Mouse (Mus musculus): ENCODE data around the gene Cluap1. TPM values are rescaled to one million over a fixed set of nuclear protein-coding genes. Genes with fewer than 3 reads are reported as not detected.
"Not testable (repeated sequence)": the region's sequence is repeated elsewhere in the genome, so short reads cannot be mapped to it uniquely, and the experiment has no call there.

The Cluap1 gene
- polyA plus RNA-seq, 1 experiment from 2014 or later, result 39.5 TPM

GRCm38 (mm10) chr16:3956369-3956768 lies 47.8 kb downstream of the Cluap1 start:
- no peaks in the 10 kb centered on the region for H3K9me3 ChIP-seq
- WGBS, result 87% methylated on average over 6 of the region's 6 CpGs
- no peaks in the 10 kb centered on the region for H3K27me3 ChIP-seq (replicated peaks)
- H3K4me2 ChIP-seq, result no peak overlapping the region
- no peak overlapping the region for H3K9ac ChIP-seq
- H3K27ac ChIP-seq, result no peak overlapping the region
- no peaks in the 10 kb centered on the region for H3K4me1 ChIP-seq
- ATAC-seq (replicated peaks), result no peak
- no peaks in the 10 kb centered on the region for H3K36me3 ChIP-seq (replicated peaks)
- H3K4me3 ChIP-seq, result no peak overlapping the region

DNA sequence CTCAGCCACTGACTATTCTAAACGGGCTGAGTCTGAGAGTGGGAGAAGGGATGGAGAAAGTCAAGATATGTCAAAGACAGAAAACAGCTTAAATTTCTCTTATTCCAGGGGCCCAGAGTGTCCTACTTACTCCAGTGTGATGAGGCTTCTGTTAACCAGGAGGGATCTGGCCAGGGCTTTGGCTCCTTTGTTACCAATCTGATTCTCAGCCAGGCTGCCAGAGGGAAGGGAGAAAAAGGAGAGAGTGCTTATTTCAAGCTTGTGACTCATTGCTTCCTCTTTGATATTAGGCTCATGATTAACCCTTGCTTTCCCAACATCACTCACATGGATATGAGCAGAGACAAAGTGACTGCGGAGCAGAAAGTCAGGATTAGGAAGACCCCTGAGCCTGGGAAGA lies 50.7 kb downstream of the Cluap1 start:
- H3K9ac ChIP-seq, result no peak overlapping the region
- no peaks in the 10 kb centered on the region for H3K4me1 ChIP-seq
- ATAC-seq (replicated peaks), result no peak
- no peaks in the 10 kb centered on the region for H3K9me3 ChIP-seq
- H3K4me2 ChIP-seq, result no peak overlapping the region
- WGBS, result 77% methylated on average over 2 of the region's 2 CpGs
- H3K4me3 ChIP-seq, result no peak overlapping the region
- no peak overlapping the region for H3K27ac ChIP-seq
- no peaks in the 10 kb centered on the region for H3K36me3 ChIP-seq (replicated peaks)
- H3K27me3 ChIP-seq (replicated peaks), result no peaks in the 10 kb centered on the region

DNA sequence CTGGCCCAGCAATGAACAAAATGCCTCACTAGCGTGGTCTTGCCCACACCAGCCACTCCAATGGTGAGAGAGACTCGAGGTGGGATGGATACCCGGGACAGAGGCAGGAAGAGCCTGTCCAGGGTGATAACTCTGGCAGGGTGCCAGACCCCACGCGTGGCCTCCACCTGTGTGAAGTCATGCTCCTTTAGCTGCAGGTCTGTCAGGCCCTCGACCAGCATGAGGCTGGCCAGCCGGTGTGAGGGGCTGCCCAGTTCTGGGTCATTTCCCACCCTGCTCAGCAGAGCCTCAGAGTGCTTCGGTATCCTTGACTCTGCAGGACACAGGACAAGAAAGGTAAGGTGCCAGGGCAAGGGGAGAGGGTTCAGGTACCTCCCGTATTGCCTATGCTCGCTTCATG lies 56.4 kb downstream of the Cluap1 start:
- Histone ChIP-seq H3K27me3 (replicated peaks) (no peaks in the 10 kb centered on the region), H3K4me1 (no peaks in the 10 kb centered on the region), H3K4me2 (no peak overlapping the region), H3K9ac (no peak overlapping the region), H3K36me3 (replicated peaks) (no peaks in the 10 kb centered on the region), H3K27ac (no peak overlapping the region), H3K4me3 (no peak overlapping the region), H3K9me3 (no peaks in the 10 kb centered on the region)
- WGBS, result 83% methylated on average over 10 of the region's 10 CpGs
- ATAC-seq (replicated peaks), result no peak

GRCm38 (mm10) chr16:3965534-3965933 lies 56.9 kb downstream of the Cluap1 start:
- H3K9ac ChIP-seq, result no peak overlapping the region
- no peaks in the 10 kb centered on the region for H3K27me3 ChIP-seq (replicated peaks)
- H3K9me3 ChIP-seq, result no peaks in the 10 kb centered on the region
- no peaks in the 10 kb centered on the region for H3K36me3 ChIP-seq (replicated peaks)
- no peak overlapping the region for H3K27ac ChIP-seq
- no peak overlapping the region for H3K4me2 ChIP-seq
- ATAC-seq (replicated peaks), result no peak
- no peak overlapping the region for H3K4me3 ChIP-seq
- H3K4me1 ChIP-seq, result no peaks in the 10 kb centered on the region
- WGBS, result 78% methylated on average over 3 of the region's 3 CpGs

GRCm38 (mm10) chr16:3974456-3974855 lies 65.9 kb downstream of the Cluap1 start:
- ATAC-seq (replicated peaks); H3K9ac ChIP-seq; H3K4me3 ChIP-seq; H3K27ac ChIP-seq; H3K4me2 ChIP-seq; H3K4me1 ChIP-seq; H3K27me3 ChIP-seq (replicated peaks); H3K9me3 ChIP-seq: not testable (repeated sequence)
- H3K36me3 ChIP-seq (replicated peaks), result peaks cover 15% of the 10 kb centered on the region
- 93% methylated on average over 19 of the region's 19 CpGs for WGBS

DNA sequence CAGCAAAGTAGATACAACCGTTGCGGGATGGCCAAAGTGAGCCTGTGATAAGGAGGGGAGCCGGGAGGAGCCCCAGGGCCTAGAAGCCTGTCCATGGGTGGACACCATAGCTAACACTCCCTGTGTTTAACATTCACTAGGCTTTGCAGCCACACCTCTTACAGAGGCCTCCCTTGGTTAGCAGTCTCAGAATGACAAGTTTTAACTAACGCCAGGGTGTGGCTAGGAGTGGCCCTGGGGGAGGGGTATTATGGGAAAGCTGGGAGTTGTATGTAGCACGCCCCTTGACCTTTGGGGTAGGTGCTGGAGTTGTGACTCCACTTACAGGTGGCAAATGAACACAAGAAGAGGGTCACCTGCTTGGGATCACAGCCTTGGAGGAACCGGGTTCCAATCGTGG lies 67.1 kb downstream of the Cluap1 start:
- H3K4me3 ChIP-seq, result no peak overlapping the region

DNA sequence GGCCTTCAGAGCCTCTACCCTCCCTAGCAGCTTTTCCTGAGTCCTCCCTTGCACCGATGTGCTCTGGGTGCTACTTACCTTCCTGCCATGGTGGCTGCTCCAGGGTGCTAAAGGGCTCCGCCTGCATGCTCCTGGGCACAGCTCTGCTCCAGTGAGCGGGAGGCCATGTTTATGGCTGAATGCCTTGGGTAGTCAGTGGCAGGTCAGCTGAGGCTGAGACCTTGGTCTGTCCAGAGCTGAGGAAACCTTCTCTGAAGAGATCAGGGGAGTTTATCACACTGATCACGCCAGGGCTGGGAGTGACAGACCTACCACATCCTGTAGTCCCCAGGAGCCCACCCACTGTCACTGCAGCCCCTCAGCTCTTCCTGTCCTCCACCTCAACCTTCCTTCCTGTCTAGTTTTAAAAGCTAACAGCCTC lies 67.7 kb downstream of the Cluap1 start, which contains the start of gene Nlrc3:
TSS of gene Nlrc3 (minus strand) at position 382 of the 421 bp plus-strand sequence.
- Histone ChIP-seq H3K36me3 (replicated peaks) (peaks cover 32% of the 10 kb centered on the region), H3K9me3 (no peaks in the 10 kb centered on the region), H3K4me2 (no peak within 1 kb of the TSS), H3K4me3 (no peak within 1 kb of the TSS), H3K27ac (no peak within 1 kb of the TSS), H3K4me1 (no peaks in the 10 kb centered on the region), H3K9ac (no peak within 1 kb of the TSS), H3K27me3 (replicated peaks) (no peaks in the 10 kb centered on the region)
- WGBS, result 78% methylated on average over 4 of the region's 4 CpGs
- peak; percentile 32; the same call in 1 of the 2 replicates for ATAC-seq (replicated peaks)

More for the DNA sequence above, 67.1 kb downstream of the Cluap1 start:
- no peak for ATAC-seq (replicated peaks)
- Histone ChIP-seq H3K27ac (no peak overlapping the region), H3K9ac (no peak overlapping the region), H3K36me3 (replicated peaks) (peaks cover 27% of the 10 kb centered on the region), H3K4me1 (no peaks in the 10 kb centered on the region), H3K27me3 (replicated peaks) (no peaks in the 10 kb centered on the region), H3K9me3 (no peaks in the 10 kb centered on the region), H3K4me2 (no peak overlapping the region)
- 90% methylated on average over 7 of the region's 7 CpGs for WGBS

GRCm38 (mm10) chr16:3976712-3977111 lies 68.1 kb downstream of the Cluap1 start:
- 61% methylated on average over 3 of the region's 3 CpGs for WGBS
- no peaks in the 10 kb centered on the region for H3K9me3 ChIP-seq
- no peaks in the 10 kb centered on the region for H3K4me1 ChIP-seq
- H3K27ac ChIP-seq, result no peak overlapping the region
- peaks cover 36% of the 10 kb centered on the region for H3K36me3 ChIP-seq (replicated peaks)
- H3K27me3 ChIP-seq (replicated peaks), result no peaks in the 10 kb centered on the region
- H3K9ac ChIP-seq, result no peak overlapping the region
- no peak overlapping the region for H3K4me3 ChIP-seq
- no peak for ATAC-seq (replicated peaks)
- no peak overlapping the region for H3K4me2 ChIP-seq

DNA sequence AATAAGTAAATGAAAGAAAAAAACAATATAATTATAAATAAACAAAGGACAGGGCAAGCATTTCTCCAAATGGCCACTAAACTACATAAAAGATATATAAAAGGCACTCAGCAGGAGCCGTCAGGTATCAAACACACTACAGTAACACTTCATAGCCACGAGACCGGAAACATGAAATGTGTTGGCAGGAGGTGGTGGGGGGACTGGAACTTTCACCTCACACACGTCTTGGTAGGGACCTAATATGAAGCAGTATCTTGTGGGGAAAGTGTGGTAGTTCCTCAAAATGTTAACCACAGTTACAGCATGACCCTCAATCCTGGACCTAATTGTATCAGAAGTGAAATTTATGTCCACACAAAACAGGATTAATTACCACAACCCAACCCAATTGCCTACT lies 73.6 kb downstream of the Cluap1 start:
- 93% methylated on average over 4 of the region's 4 CpGs for WGBS
- H3K36me3 ChIP-seq (replicated peaks), result peaks cover 71% of the 10 kb centered on the region
- no peak overlapping the region for H3K4me2 ChIP-seq
- H3K9ac ChIP-seq, result no peak overlapping the region
- H3K27me3 ChIP-seq (replicated peaks), result no peaks in the 10 kb centered on the region
- no peak overlapping the region for H3K27ac ChIP-seq
- H3K9me3 ChIP-seq, result no peaks in the 10 kb centered on the region
- no peaks in the 10 kb centered on the region for H3K4me1 ChIP-seq
- no peak for ATAC-seq (replicated peaks)
- H3K4me3 ChIP-seq, result no peak overlapping the region

GRCm38 (mm10) chr16:3983146-3983700 lies 74.6 kb downstream of the Cluap1 start:
- Histone ChIP-seq H3K27me3 (replicated peaks) (no peaks in the 10 kb centered on the region), H3K9me3 (no peaks in the 10 kb centered on the region), H3K9ac (no peak overlapping the region), H3K4me2 (no peak overlapping the region), H3K4me1 (no peaks in the 10 kb centered on the region), H3K36me3 (replicated peaks) (peaks cover 75% of the 10 kb centered on the region), H3K4me3 (no peak overlapping the region), H3K27ac (no peak overlapping the region)
- 51% methylated on average over 7 of the region's 7 CpGs for WGBS
- no peak for ATAC-seq (replicated peaks)

DNA sequence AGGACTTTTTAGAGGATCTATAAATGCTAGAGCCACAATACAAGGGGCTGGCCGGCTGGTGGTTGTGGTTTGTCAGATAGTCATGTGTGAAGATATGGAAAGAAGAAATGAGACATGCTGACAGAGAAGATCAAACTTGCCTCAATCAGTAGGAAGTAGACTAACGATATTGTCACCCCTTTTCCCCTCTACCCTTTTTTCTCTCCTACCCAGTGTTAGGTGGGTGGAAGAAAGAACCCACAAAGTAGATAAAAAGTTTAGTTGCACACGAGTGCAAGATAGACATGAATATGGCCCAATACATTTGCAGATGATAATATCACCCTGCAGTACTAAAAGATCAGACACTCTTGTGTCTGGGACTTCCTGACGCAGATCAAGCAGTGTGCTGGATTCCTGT lies 79.8 kb downstream of the Cluap1 start:
- ATAC-seq (replicated peaks), result no peak
- peaks cover 87% of the 10 kb centered on the region for H3K36me3 ChIP-seq (replicated peaks)
- no peaks in the 10 kb centered on the region for H3K9me3 ChIP-seq
- H3K4me1 ChIP-seq, result no peaks in the 10 kb centered on the region
- WGBS, result 97% methylated on average over 4 of the region's 4 CpGs
- no peak overlapping the region for H3K9ac ChIP-seq
- H3K4me2 ChIP-seq, result no peak overlapping the region
- no peak overlapping the region for H3K4me3 ChIP-seq
- H3K27me3 ChIP-seq (replicated peaks), result no peaks in the 10 kb centered on the region
- no peak overlapping the region for H3K27ac ChIP-seq

All from midbrain, embryonic 15.5 days (tissue).